Mouse (Mus musculus): ENCODE results near the gene Utp18.
A peak's percentile ranks its signal among the peaks of the same experiment; 100 is the strongest.
"Not testable (repeated sequence)": the region's sequence is repeated elsewhere in the genome, so short reads cannot be mapped to it uniquely, and the experiment has no call there.

Utp18 gene

GRCm38 (mm10) chr11:93885572-93886410, at the start of gene Utp18, which contains the start of gene Mbtd1:
Gene Utp18, minus strand, starts transcription at chr11:93885766.
Gene Mbtd1, plus strand, starts transcription at chr11:93885852.
- peak; percentile 96 to 98 for DNase-seq (ENCODE audit: low spot score in 2 of 2)

- no peak for DNase-seq (ENCODE audit: low spot score in 2 of 2)
These were observed 43.5 kb upstream of the Utp18 start for GRCm38 (mm10) chr11:93929106-93929505.

DNA sequence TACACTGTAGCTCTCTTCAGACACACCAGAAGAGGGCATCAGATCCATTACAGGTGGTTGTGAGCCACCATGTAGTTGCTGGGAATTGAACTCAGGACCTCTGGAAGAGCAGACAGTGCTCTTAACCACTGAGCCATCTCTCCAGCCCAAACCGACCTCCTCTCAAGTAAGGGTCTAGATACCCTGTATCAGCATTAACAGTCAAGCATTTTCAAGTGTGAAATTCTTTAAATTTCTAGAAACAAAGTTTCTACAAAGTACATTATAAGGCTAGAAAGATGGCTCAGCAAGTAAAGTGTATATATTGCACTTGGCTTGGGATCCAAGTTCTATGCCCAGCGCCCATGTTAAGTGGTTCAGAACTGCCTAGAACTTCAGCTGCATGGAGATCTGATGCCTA, 29.5 kb upstream of the Utp18 start:
- not testable (repeated sequence) for DNase-seq (ENCODE audit: low spot score in 2 of 2)

DNA sequence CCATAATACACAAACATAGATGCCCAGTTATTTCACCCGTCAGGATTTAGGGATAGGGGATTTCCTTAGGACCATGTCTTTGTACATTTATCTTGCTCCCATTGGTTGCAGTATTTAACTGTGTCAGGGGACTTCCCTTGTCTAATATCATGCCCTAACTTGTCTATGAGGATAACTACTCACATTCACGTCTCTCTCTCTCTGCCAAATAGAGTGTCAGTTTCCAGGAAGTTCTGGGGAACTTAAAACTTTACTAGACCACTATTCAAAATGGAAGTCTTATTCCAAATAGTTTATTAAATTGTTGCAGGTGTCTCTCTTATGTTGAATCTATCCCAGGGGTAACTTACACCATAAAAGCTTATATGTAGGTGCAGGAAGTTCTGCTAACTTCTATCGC, 26.0 kb upstream of the Utp18 start:
- no peak for DNase-seq (ENCODE audit: low spot score in 2 of 2)

GRCm38 (mm10) chr11:93908829-93909228, 23.3 kb upstream of the Utp18 start:
- no peak for DNase-seq (ENCODE audit: low spot score in 2 of 2)

DNA sequence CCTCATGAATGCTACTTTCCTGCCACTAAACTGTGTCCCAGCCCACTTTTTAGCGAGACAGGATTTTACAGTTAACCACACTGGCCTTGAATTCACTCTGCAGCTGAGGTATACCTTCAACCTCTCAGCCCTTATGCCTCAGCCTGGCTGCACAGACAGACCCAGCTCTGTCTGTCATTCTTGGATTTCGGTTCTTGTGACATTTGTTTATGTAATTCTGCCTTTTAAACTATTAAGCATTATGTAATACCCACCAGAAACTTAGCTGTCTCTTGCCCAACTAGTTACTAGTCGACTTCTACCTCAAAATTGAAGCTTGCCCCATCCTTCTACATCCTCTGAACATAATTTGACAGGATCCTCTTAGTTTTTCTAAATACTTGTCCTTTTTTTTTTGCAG, 22.3 kb upstream of the Utp18 start:
- DNase-seq (ENCODE audit: low spot score in 2 of 2) = no peak

DNA sequence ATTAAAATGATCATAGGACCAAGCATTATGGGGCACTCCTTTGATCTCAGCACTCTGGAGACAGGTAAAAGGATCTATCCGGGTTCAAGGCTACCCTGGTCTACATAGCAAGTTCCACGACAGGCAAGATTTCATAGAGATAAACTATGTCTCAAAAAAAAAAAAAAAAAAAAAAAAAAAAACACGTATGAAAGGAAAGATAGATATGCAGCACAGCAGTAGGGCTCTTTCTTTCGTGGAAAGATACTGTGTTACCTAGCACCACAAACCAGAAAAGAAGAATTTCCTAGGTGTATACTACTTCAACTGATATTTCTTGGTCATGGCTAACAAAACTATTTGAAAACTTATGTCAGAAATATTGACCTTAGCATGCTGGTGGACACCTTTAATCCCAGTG, 21.3 kb upstream of the Utp18 start:
- no peak for DNase-seq (ENCODE audit: low spot score in 2 of 2)

DNA sequence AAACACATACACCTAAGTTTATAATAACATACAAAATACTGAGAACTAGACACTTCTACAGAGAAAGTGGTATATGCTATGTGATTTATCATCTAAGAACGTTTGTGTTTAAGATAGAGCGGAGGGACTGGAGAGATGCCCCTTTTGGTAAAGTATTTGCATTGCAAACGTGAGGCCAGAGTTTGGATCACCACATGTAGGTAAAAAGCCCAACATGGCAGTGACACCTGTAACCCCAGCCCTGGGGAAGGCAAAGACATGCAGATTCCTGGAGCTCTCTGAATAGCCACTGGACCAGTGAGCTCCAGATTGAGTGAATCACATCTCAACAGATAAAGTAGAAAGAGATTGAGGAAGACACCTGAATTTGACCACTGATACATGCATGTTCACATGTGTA, 12.2 kb upstream of the Utp18 start:
- DNase-seq (ENCODE audit: low spot score in 2 of 2) = no peak

DNA sequence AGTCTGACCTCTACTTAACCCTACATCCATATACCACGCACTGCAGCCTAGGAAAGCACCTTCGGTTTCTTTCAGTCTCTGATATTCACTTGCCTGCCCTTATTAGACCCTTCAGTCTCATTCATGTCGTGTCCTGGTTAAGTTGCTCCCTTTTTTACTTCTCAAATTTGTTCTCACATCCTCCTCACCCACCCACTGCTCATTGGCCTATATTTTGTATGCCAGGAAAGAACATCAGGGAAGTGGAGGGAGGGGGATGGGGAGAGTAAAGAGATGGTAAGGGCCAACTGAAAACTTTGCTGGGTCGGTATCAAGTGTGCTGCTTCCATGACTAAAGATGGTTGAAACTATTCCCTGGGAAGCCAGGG, 1.5 kb upstream of the Utp18 start:
- DNase-seq (ENCODE audit: low spot score in 2 of 2) = no peak

DNA sequence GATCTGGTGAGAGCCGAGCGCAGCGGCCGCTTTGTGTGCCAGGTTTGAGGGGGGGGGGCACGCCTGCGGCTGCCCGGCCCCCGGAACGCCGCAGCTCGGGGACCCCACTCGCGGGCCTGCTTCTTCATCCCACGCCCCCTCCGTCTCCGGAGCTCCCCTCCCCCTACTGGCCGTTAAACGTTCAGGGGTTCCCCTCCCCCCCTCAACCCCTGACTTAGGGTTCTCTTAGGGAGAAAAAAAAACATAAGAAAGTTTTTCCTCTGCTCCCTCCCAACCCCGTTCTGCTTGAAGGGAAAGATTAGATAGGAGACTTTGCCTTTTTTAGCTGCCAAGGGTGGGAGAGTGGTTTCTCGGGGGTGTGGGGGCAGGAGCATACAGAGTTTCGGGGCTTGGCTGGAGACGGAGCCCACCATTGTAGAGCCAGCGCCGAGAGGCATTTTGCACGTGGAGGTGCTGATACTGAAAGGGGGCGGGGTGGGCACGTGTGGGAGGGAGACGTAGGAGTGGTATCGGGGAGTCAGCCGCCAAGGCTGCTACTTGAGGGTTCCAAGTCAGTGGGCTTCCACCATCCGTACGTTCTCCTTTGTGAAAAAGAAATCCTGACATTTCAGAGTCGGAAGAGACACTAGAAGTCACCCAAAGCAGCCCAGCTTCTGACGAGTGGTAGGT, 979 bp upstream of the Utp18 start:
- DNase-seq (ENCODE audit: low spot score in 2 of 2) = peak in 1 of 2 experiments; percentile 12

DNA sequence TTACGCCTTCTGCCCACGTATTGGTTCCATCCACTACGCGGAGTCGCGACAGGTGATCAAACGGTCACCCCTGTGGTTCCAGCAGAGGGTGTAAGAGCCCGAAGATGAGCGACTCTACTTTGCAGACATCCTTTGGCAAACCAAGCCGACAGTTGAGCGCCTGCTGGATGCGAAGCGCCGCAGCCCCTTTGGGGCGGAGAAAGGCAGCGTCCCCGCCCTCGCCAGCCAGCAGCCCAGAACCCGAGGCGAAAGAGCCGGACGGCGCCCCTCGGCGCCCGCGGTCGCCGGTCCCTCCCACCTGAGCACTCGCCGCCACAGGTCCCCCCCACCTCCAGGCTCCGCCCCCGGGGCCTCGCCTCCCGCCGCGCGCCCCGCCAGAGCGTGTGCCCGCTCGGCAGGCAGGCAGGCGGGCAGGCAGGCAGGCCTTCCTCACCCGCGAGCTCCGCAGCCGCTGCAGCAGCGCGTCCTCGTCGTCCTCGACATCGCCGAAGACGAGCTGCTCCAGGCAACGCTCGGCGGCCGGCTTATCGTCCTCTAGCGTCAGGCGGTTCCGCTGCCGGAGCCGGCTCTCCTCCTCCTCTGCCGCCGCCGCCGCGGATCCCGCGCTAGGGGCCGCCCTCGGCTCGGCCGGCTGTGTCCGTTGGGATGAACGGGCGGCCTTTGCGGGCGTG, 530 bp downstream of the Utp18 start:
- peak; percentile 51 to 60 for DNase-seq (ENCODE audit: low spot score in 2 of 2)

GRCm38 (mm10) chr11:93884068-93884467, 1.5 kb downstream of the Utp18 start:
- DNase-seq (ENCODE audit: low spot score in 2 of 2) = no peak

GRCm38 (mm10) chr11:93862638-93863037, 22.9 kb downstream of the Utp18 start:
- no peak for DNase-seq (ENCODE audit: low spot score in 2 of 2)

- no peak for DNase-seq (ENCODE audit: low spot score in 2 of 2)
These were observed 23.4 kb downstream of the Utp18 start for GRCm38 (mm10) chr11:93862045-93862623.

DNA sequence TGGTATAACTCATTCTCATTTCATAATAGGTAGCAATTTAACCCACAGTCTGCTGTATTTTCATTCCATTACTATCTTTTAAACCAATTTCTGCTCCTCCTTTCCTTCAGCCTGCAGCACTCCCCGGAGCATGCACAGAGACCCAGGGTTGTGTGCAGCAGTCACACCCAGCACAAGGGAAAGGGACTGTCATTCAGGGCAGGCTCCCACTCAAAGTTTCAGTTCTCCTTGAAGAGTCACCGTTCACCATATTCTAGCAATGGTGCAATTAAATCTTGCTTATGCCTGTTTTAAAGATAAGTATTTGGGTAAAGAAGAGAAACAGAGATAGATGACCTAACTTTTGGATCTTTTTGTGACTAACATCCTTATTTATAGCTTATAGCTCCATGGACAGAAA, 24.4 kb downstream of the Utp18 start:
- DNase-seq (ENCODE audit: low spot score in 2 of 2) = no peak

GRCm38 (mm10) chr11:93860540-93861172, 24.9 kb downstream of the Utp18 start:
- DNase-seq (ENCODE audit: low spot score in 2 of 2) = no peak

- peak; percentile 22 to 45 for DNase-seq (ENCODE audit: low spot score in 2 of 2)
These were observed 29.1 kb downstream of the Utp18 start for GRCm38 (mm10) chr11:93856284-93856955.

DNA sequence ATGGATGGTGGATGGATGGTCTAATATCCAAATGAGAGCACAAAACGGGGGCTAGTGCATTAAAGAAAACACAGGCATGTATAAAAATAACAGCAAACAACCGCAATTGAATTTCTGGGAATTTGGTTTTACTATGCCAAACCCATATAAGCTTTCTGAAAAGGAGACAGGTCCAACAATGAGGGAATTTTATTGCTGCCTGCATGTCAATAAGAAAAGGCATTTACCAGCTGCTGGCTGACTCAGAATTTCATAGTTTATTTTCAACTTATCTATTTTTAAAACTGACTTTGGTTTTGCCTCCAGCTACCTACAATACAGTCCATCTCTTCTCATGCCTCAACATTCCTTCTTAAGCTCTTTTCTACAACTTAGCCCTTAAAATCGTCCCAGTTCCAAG, 33.0 kb downstream of the Utp18 start:
- no peak for DNase-seq (ENCODE audit: low spot score in 2 of 2)

DNA sequence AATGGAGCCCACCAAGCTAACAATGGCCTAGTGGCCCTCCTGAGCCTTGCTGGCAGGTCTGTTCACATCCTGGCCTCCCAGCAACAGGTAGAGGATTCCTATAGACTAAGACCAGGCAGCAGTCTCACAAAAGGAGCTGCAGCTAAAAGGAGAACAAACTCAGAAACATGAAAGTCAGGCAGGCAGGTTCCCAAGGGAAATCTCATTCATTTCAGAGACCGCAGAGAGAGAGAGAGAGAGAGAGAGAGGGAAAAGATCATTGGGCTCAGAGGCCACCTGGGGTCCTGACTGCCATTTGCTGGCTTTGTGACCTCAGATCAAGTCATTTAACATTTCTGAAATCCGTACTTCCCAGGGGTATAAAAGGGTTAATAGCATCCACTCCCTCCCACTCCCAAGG, 38.2 kb downstream of the Utp18 start:
- no peak for DNase-seq (ENCODE audit: low spot score in 2 of 2)

DNA sequence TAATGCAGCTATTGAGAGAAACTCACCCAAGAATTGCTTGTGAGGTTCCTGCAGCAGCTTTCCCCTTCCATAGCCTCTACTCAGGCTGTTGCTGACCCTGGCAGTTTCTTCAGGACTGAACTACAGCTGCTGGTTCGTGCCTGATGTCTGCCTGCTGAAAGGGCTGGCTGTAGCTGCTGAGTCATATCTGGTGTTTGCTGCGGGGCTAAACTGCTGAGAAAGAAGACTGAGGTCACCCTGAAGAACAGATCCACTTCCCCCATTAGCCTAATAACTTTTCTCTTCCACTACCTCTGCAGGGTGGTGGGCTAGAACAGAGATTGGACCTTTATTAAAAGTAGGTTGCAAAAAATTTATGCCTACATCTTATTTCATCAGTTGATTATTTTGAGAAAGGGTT, 49.8 kb downstream of the Utp18 start:
- no peak for DNase-seq (ENCODE audit: low spot score in 2 of 2)

GRCm38 (mm10) chr11:93829971-93830370, 55.6 kb downstream of the Utp18 start:
- no peak for DNase-seq (ENCODE audit: low spot score in 2 of 2)
